Mouse (Mus musculus): ENCODE measurements around the gene Lpar5.

DNA sequence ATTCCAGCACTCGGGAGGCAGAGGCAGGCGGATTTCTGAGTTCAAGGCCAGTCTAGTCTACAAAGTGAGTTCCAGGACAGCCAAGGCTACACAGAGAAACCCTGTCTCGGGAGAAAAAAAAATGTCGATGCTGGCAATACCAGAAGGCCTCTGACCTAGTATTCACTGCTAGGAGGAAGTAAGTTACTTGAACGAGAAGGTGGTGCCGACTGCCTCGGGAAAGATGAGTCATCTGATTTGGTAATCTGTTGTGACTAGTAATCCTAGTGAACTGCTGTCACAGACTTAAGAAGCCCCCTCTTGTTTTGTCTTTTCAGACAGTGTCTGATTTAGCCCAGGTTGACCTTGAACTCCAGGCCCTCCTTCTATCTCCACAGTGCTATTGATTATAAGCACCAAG, 26.7 kb upstream of the Lpar5 start:
- TF ChIP-seq POLR2A (IDR thresholded peaks at IDR 0.05; ENCODE audit: borderline replicate concordance, low read depth, low read length) (no peak), CTCF (IDR thresholded peaks at IDR 0.05; ENCODE audit: low read depth, low read length) (no peak)

All from bone marrow macrophage, adult 2 months (primary cell).